Mouse (Mus musculus) forelimb bud, embryonic 11.5 days (tissue): ENCODE measurements around the gene Fam222b.
"Not testable (repeated sequence)": the region's sequence is repeated elsewhere in the genome, so short reads cannot be mapped to it uniquely, and the experiment has no call there.

Experiments used
- DNase-seq: peaks from one replicate; pipeline ENCODE4 v3.0.0-alpha.2; 2012; ENCODE audit warnings: low read depth, low spot score

Fam222b gene

DNA sequence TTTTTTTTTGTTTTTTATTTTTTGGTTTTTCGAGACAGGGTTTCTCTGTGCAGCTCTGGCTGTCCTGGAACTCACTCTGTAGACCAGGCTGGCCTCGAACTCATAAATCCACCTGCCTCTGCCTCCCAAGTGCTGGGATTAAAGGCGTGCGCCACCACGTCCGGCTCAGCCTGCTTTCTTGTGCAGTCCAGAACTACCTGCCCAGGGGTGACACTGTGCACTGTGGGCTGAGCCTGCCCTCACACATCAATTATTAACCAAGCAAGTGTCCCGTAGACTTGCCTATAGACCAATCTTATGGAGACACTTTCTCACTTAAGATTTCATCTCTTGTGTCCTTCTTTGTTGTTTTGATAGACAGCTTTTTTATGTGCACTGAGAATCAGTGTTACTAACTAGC, 40.9 kb downstream of the Fam222b start:
- DNase-seq = not testable (repeated sequence)

DNA sequence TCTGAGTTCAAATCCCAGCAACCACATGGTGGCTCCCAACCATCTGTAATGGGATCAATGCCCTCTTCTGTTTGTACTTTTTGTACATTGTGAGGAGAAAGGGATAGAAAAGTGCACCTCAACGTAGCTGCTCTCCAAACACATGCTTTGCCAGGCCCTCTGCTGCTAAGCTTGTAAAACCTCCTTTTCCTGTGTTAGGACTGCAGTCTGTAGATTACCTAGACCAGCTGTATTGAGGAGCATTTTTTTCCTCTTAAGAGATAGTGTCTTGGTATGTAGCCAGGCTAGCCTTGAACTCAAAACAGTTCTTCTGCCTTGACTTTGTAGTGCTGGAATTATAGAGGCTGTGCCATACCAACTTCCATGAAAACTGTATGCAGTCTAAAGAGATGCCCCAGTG, 41.7 kb downstream of the Fam222b start:
- DNase-seq = no peak

DNA sequence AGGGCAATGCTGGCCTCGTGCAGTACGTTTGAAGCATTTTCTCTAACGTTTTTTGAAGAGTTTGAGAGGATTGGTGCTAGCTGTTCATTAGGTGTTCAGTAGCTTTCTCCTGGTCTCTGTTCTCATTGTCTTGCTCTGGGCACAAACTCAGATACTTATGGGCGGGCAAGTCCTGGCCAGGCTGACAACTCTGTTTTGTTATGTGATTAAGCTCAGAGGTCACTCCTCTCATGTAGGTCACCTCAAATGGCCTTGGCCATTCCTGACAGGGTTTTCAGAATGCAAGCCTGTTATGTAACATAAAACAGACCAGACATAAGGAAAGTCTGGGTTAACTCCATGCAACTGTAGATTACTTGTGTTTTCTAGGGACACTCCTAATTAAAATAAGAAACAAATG, 43.1 kb downstream of the Fam222b start:
- DNase-seq = no peak

DNA sequence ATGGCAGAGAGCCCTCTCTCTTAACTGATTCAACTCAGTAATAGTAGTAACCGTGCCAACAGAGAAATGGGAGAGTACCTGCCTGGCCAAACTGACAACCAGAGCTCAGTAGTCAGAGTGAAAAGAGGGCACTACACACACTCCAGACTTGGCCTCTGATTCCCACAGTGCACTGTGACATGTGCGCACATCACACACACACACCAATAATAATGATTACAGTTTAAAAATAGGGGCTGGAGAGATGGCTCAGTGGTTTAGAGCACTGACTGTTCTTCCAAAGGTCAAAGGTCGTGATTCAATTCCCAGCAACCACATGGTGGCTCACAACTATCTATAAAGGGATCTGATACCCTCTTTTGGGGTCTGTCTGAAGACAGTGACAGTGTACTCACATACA, 43.6 kb downstream of the Fam222b start:
- no peak for DNase-seq

DNA sequence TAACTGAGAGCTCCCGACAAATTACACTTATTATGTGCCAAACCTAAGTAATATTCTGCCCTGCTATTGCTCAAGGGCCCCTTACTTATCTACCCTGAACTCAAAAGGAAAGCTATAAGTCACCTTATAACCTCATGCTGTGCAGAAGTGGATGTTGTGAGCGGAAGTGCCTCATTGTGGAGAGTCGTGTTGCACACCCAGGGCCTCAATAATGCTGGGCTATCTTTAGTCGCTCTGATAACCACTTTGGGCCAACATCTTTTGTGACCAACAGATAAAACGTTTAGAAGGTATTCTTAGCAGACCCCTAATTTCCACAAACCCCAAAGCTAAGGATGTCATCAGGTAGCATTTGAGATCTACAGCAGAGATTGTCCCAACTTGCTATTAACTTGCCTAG, 46.2 kb downstream of the Fam222b start:
- DNase-seq = no peak

DNA sequence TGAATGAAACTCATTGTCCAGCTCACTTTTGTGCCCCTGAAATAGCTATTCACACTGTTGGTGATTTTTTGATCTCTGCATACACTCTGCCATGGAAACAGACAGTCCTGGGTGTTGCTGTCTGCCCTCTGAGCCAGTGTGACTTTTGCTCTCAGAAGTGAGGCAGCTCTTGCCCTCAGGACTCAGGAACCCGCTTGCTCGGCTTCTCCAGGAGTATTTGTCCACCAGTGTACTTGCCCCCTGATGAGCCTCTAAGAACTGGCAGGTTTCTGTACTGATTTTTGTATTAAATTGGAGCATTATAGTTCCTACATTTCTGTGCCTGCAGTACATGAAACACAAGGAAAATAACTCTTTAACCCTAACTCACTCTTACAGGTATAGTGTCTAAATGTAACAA, 49.1 kb downstream of the Fam222b start:
- DNase-seq = no peak

DNA sequence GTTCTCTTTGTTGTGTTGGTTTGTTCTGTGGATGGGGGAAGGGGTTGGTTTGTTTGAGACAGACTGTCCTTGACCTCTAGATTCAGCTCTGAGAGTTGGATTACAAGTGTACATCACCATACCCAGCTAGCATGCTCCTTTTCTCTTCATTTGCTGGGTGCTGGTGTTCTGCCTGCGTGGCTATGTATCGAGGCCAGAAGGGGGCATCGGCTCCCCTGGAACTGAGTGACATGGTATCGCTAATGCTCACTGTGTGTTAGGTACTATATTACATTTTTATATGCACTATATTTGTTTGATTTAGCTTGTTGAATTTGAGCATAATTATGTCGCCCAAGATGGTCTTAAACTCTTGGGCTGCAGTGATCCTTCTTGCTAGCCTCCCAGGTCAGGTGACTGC, 51.7 kb downstream of the Fam222b start:
- no peak for DNase-seq

DNA sequence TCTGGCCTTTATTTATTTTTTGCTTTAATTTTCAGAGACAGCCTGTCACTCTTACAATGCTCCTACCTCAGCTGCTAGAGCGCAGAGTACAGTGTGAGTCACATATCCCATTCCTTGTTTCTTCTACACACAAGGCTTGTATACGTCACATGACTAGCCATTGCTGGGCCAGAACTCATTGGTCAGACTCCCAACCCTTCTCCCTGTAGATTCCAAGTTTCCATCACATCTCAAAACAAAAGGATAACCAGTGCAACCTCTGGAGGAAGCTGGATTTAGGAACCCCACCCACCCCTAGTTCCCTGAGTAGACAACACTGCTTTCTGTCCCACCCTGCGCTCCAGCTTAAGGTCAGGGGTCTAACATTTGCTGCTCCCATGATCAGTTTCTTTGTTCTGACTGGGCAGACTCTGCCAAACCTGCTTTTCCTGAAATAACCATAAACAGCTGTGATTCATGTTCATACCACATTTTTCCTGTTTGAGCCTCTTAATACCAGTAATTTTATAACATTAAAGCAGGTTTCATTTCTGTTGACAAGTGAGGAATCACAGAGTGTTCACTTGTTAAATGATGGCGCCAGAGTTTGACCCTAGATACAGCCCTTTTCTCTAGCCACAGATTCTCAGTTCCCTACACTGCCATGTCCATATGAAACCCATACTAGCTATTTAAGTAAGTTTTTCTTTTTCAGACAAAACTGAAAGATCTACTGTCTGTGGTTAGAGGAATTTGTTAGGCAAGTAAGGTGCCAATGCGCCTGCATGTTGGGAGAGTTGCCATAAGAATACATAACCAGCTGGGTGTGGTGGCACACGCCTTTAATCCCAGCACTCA, 52.5 kb downstream of the Fam222b start:
- DNase-seq = no peak

DNA sequence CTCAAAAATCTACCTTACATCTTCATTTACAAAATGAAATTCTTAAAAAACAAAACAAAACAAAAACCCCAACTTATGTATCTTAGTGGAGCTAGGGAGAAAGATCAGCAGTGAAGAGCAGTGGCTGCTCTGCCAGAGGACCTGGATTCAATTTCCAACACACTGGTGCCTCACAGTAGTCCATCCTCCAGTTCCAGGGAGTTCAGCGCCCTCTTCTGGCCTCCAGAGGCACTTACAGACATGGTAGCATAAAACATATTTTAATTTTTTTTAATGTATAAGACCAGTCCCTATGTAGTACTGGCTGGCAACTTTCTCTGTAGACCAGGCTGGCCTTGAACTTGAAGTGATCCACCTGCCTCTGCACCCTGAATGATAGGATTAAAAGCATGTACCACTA, 56.7 kb downstream of the Fam222b start:
- DNase-seq = peak; percentile 52

DNA sequence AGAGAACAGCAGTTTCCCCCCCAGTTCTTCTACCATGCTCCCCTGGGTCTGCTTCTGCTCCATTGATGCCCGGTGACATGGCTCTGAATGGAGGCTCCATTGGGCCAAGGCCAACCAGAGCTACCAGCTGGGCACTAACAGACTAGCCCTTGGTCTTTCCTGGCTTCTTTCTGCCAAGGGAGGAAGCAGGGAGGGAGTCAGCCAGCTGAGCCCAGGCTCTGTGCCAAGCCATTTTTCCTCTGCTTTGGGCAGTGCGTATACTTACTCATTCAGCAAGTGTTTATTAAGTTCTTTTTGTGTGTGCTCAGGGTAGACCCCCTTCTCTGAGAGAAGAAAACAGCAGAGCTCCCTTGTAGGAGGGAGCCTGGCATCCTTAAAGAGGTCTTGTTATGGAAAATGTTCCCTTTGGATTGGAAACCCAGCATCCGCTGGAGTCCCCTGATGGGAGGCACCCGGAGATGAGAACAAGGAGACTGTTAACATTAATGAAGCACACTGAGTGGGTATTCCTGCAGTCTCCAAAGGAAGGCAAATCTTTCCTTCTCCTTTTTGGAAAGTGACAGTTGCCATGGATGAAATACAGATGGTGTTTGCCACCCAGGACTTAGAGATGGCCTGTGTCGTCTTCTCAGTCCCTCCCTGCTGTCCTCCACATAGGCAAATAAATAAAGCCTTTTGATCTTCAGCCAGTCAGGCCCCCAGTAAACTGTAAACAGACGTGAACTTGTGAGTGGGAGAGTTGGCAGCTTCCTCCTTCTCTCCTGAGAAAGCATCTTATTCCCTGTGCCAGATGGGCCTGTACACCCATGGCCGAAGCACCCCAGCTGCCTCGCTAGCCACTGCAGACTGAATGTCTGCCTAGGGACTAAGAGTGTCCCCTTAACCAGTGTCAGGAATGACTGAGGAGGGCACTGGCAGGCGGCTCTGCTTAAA, 58.1 kb downstream of the Fam222b start:
- no peak for DNase-seq

DNA sequence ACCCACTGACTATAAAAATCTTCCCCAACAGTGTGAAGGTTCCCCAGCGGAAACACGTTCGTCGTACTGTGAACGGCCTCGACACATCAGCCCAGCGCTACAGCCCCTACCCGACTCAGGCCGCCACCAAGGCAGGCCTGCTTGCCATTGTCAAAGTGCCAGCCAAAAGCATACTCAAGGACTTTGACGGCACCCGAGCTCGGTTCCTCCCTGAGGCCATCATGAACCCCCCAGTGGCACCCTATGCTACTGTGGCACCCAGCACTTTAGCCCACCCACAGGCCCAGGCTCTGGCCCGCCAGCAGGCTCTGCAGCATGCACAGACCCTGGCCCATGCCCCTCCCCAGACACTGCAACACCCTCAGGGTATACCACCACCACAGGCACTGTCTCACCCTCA, 59.3 kb downstream of the Fam222b start:
- DNase-seq = no peak

DNA sequence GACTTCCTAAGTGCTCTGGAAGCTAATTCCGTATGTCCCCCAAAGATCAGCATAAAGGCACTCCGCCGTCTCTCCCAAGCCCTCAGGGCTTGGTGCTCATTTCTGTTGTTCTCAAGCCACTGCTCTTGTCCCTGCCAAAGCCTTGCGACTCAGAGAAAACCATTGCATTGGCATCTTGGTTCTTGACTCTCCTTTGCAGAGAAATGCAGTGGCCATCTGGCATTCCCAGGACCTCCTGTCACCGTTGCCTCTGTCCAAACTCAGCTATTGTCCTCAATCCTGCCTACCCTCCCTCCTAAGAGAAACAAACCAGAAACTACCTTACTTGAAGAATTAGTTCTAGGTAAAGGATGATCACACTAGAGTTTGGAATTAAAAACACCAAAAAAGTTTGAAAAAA, 61.2 kb downstream of the Fam222b start:
- no peak for DNase-seq

DNA sequence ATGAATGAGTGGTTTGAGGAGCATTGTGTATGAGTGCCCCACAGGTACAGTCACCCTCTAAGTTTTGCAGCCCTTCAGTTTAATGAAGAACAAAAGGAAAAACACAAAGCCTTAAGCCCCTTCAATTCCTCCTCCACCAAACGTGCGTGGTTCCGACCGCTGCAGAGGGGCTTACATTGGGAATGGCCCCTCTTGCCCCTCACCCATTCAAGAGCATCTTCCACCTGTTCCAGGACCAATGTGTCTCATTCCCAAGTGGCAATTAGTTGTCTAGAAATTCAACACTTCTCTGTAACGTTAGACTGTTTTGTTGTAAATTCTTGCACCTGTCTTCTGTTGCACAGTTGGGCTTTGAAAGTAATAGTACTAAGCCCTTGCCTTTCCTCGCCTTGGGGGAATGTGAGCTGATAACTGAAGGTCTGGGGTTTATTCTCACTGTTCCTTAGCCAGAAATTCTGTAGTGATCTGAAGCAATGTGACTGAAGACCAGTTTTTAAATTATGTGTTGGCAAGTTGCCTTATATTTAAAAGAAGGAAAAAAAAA, 61.8 kb downstream of the Fam222b start:
- DNase-seq = no peak

DNA sequence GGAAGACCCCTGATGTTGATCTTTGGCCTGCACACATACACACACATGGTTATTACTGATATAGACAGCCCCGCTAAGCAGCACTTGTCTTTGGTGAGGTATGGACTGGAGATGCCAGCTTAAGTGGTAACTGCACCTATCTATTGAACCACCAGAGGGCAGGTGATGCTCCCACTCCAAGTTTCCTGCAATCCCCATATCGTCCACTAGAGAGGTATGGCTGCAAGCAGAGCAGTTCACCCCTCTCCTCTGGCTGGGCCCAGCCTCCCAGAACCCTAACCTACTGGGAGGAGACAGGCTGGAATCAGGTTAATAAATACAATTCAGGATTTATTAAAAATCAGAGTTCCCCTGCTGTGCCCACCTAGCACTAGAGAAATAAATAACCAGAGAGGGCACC, 64.6 kb downstream of the Fam222b start:
- DNase-seq = peak; percentile 91

DNA sequence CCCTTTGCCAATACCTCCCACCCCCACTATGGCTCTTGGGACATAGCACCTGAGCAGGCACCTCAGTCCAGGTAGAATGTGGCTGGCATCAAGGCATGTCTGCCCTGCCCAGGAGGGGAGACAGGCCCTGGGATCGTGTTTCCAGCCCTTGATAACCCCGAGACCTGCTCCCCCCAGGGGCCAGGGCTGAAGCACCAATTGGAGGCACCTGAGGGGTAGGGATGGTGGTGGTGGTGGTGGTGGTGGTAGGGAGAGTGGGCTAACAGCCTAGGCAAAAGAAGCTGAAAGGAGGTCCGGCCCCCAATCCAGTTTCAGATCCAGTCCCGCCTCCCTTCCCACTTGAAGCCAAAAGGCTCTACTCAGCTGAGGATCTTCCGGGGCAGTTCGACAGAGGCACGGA, 65.1 kb downstream of the Fam222b start:
- no peak for DNase-seq

DNA sequence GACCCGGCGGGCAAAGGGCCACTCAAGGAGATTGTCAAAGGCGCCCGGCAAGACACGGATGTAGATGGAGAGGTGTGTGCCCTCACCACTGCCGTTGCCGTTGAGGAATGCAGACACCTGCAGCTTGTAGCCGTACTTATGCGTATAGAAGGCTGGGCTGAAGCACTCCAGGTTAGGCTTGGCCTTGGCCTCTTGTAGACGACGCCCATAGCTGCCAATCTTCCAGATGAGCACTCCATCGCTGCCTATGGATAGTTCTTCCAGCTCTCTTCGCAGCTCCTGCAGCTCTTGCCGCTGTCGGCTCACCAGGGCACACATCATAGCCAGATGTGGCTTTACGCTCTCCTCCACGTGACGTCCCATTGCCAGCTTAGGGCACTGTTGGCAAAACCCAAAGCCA, 65.7 kb downstream of the Fam222b start:
- no peak for DNase-seq

DNA sequence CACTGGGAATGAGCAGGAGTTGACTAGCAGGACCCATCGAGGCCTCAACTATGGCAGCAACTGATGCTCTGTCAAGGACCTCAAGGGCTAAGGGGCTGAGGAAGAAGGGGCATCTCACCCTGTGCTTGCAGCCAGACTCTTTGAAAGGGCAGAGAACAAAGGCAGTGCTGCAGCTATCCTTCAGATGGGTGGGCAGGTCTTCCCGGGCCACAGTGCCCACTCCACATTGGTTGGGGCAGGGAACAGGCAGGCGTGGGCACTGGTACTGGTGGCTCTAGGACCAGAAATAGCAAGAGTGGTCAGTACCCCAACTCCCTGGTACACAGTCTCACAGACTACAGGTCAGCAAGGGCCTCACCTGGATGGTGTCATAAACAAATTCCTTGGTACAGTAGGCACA, 66.2 kb downstream of the Fam222b start:
- no peak for DNase-seq

DNA sequence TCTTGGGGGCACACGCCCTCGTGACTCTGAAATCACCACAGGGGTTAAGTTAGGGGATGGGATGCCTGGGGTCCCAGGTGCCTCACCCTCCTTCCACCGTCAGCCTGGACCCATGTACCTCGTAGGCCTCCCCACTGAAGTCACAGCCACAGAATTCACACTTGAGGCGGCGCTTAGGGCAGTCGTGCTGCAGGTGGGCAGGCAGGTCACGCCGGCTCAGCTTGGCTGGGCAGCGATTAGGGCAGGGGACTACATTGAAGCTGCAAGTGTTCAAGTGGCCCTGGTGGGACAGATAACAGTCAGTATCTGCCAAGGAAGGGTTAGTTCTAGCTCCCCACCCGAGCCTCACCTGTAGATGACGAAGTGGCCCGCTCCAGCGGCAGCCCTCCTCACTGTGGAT, 66.7 kb downstream of the Fam222b start:
- no peak for DNase-seq

DNA sequence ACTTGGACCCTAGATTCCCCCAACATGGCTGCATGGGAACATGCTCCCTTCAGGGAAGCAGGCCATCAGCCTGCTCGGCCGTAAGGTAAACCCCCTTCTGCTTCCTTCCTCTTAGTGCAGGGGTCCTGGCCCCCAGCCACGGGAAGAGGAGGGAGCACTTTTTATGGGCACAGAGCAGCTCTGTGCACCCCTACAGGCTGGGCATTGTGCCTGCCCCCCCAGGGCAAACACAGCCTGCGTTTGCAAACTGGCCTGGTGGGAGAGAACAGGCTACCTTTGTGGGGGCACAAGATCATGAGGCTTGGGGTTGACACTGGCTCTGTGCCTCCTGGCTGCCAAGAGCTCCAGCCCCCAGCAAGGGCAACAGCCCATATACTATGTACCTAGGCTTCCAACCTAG, 67.5 kb downstream of the Fam222b start:
- DNase-seq = no peak

DNA sequence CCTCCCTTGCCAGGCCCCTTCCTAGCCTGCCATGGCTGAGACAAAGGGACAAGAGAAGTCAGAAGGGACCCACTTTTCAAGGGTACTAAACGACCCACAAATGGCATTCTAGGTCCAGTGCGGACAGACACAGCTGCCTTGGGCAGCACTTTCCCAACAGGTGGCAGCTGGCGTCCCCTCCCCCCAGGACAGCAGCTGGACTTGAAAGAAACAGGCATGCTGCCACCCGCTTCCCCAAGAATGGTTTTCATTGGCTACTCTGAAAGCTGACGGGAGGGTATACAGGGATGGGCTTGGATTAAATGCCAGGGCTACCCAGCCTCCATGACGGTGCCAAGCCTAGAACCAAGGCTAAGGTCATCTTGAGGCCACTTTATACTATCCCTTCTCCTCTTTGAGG, 68.0 kb downstream of the Fam222b start:
- DNase-seq = no peak

DNA sequence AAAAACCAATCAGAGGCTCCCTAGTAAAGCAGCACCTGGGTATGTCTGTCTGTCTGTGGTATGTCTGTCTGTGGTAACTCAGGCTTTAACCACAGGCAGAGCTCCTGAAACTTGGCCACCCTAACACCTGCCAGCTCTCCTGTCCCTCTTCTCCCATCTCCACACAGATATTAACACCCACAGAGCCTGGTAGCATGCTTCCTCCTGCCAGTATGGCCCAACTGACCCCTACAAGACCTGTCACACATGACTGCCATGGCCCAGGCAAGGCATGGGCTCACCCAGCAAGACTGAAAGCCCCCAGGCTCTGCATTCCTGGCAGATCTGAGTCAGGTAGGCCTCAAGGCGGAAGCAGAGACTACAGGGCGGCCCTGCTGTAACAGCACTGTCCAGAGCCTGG, 68.6 kb downstream of the Fam222b start:
- no peak for DNase-seq
